Mouse (Mus musculus) MEL (cell line): ENCODE measurements around the gene Tepsin. TPM values are rescaled to one million over a fixed set of nuclear protein-coding genes. Genes with fewer than 3 reads are reported as not detected.
A peak's percentile ranks its signal among the peaks of the same experiment; 100 is the strongest.

Experiments
- DNase-seq: peaks from one replicate; pipeline ENCODE4 v3.0.0; 2011; ENCODE audit warnings: low read depth, low spot score
- H3K27ac ChIP-seq: 2 replicates; pipeline ENCODE4 v1.5.1; 2012; ENCODE audit warnings: low read depth, mild to moderate bottlenecking, control low read depth, low read length, moderate library complexity; ENCODE audit not compliant: control insufficient read depth
- H3K27me3 ChIP-seq, 2 experiments: fragments of 150-350 bp in 1 of 2; sonication (generic) in 1 of 2; 2 replicates each; pipeline ENCODE4 v1.6.1; 2012; ENCODE audit warnings: low read length in 2 of 2, mild to moderate bottlenecking in 2 of 2, improper control_type of control experiment in 1 of 2, moderate library complexity in 1 of 2; ENCODE audit not compliant: insufficient read depth in 2 of 2, control insufficient read depth in 1 of 2
- H3K36me3 ChIP-seq, 2 experiments: 2 replicates each; pipeline ENCODE4 v1.6.1; 2012 to 2014; ENCODE audit warnings: low read length in 2 of 2, improper control_type of control experiment in 1 of 2, inconsistent platforms in 1 of 2, mild to moderate bottlenecking in 1 of 2; ENCODE audit not compliant: insufficient read depth in 2 of 2, control insufficient read depth in 1 of 2
- H3K4me1 ChIP-seq, 2 experiments: fragments of 150-350 bp in 1 of 2; sonication (generic) in 1 of 2; 2 replicates each; pipeline ENCODE4 v1.6.1; 2012; ENCODE audit warnings: low read length in 2 of 2, improper control_type of control experiment in 1 of 2, mild to moderate bottlenecking in 1 of 2; ENCODE audit not compliant: insufficient read depth in 2 of 2, control insufficient read depth in 1 of 2
- H3K4me3 ChIP-seq, 2 experiments: fragments of 150-350 bp in 1 of 2; sonication (generic) in 1 of 2; 2 replicates each; pipeline ENCODE4 v1.5.1; 2012; ENCODE audit warnings: low read depth in 2 of 2, low read length in 2 of 2, mild to moderate bottlenecking in 2 of 2, moderate library complexity in 2 of 2, control low read depth in 1 of 2, improper control_type of control experiment in 1 of 2; ENCODE audit not compliant: control insufficient read depth in 1 of 2, insufficient read depth in 1 of 2
- H3K79me2 ChIP-seq: 2 replicates; pipeline ENCODE4 v1.6.1; 2012; ENCODE audit warnings: mild to moderate bottlenecking, low read length, moderate library complexity; ENCODE audit not compliant: control insufficient read depth, poor library complexity, insufficient read depth
- H3K9ac ChIP-seq: 2 replicates; pipeline ENCODE4 v1.6.1; 2012; ENCODE audit warnings: low read depth, mild to moderate bottlenecking, control low read depth, low read length, moderate library complexity; ENCODE audit not compliant: control insufficient read depth, poor library complexity, severe bottlenecking
- H3K9me3 ChIP-seq: fragments of 150-350 bp; sonication (generic); replicated peaks from 2 replicates; pipeline ENCODE4 v1.6.1; 2012; ENCODE audit warnings: mild to moderate bottlenecking, low read length, improper control_type of control experiment, moderate library complexity; ENCODE audit not compliant: insufficient read depth
- CHD2 ChIP-seq: IDR thresholded peaks from 2 replicates; pipeline ENCODE4 v1.6.1; 2011; ENCODE audit warnings: low read length, improper control_type of control experiment
- E2F4 ChIP-seq: IDR thresholded peaks from 2 replicates; pipeline ENCODE4 v1.6.1; 2011; ENCODE audit warnings: low read depth, low read length, improper control_type of control experiment, borderline replicate concordance
- ELF1 ChIP-seq: IDR thresholded peaks from 2 replicates; pipeline ENCODE4 v1.6.1; 2014; ENCODE audit warnings: low read depth, mild to moderate bottlenecking, inconsistent platforms, low read length, improper control_type of control experiment, moderate library complexity
- ETS1 ChIP-seq: IDR thresholded peaks from 2 replicates; pipeline ENCODE4 v1.6.1; 2012; ENCODE audit warnings: low read depth, mild to moderate bottlenecking, inconsistent platforms, low read length, improper control_type of control experiment, moderate library complexity
- MAFK ChIP-seq: IDR thresholded peaks from 2 replicates; pipeline ENCODE4 v1.6.1; 2011; ENCODE audit warnings: low read depth, mild to moderate bottlenecking, low read length, improper control_type of control experiment, borderline replicate concordance
- MXI1 ChIP-seq: IDR thresholded peaks from 2 replicates; pipeline ENCODE4 v1.6.1; 2011; ENCODE audit warnings: mild to moderate bottlenecking, low read depth, low read length, improper control_type of control experiment
- POLR2A ChIP-seq, 2 experiments: IDR thresholded peaks; 2 replicates each; pipeline ENCODE4 v1.6.1; 2011 to 2012; ENCODE audit warnings: low read length in 2 of 2, mild to moderate bottlenecking in 2 of 2, control low read depth in 1 of 2, improper control_type of control experiment in 1 of 2, low read depth in 1 of 2, moderate library complexity in 1 of 2; ENCODE audit not compliant: control insufficient read depth in 1 of 2, insufficient read depth in 1 of 2, poor library complexity in 1 of 2
- POLR2AphosphoS5 ChIP-seq: IDR thresholded peaks from 2 replicates; pipeline ENCODE4 v1.6.1; 2012; ENCODE audit warnings: low read depth, borderline replicate concordance, mild to moderate bottlenecking, inconsistent platforms, low read length, moderate library complexity, mixed read lengths
- RAD21 ChIP-seq: IDR thresholded peaks from 2 replicates; pipeline ENCODE4 v1.6.1; 2011; ENCODE audit warnings: mild to moderate bottlenecking, low read depth, low read length, improper control_type of control experiment
- RCOR1 ChIP-seq: IDR thresholded peaks from 2 replicates; pipeline ENCODE4 v1.6.1; 2012; ENCODE audit warnings: low read depth, mild to moderate bottlenecking, inconsistent platforms, low read length, improper control_type of control experiment
- SIN3A ChIP-seq: IDR thresholded peaks from 2 replicates; pipeline ENCODE4 v1.6.1; 2012; ENCODE audit warnings: low read length, improper control_type of control experiment, inconsistent platforms
- TCF12 ChIP-seq: IDR thresholded peaks from 2 replicates; pipeline ENCODE4 v1.6.1; 2014; ENCODE audit warnings: low read depth, mild to moderate bottlenecking, inconsistent platforms, low read length, improper control_type of control experiment, moderate library complexity
- UBTF ChIP-seq: IDR thresholded peaks from 2 replicates; pipeline ENCODE4 v1.6.1; 2012; ENCODE audit warnings: low read depth, mild to moderate bottlenecking, inconsistent platforms, low read length, improper control_type of control experiment, moderate library complexity, borderline replicate concordance; ENCODE audit not compliant: insufficient read depth
- USF1 ChIP-seq: IDR thresholded peaks from 2 replicates; pipeline ENCODE4 v1.6.1; 2014; ENCODE audit warnings: low read depth, mild to moderate bottlenecking, inconsistent platforms, low read length, improper control_type of control experiment, moderate library complexity
- USF2 ChIP-seq, 2 experiments: IDR thresholded peaks; 2 replicates each; pipeline ENCODE4 v1.6.1; 2011 to 2012; ENCODE audit warnings: improper control_type of control experiment in 2 of 2, low read length in 2 of 2, borderline replicate concordance in 1 of 2, inconsistent platforms in 1 of 2, low read depth in 1 of 2, mild to moderate bottlenecking in 1 of 2; ENCODE audit not compliant: insufficient read depth in 1 of 2
- ZC3H11A ChIP-seq: IDR thresholded peaks from 2 replicates; pipeline ENCODE4 v1.6.1; 2012; ENCODE audit warnings: low read depth, mild to moderate bottlenecking, inconsistent platforms, low read length, improper control_type of control experiment
- ZKSCAN1 ChIP-seq: IDR thresholded peaks from 2 replicates; pipeline ENCODE4 v1.6.1; 2012; ENCODE audit warnings: low read depth, mild to moderate bottlenecking, inconsistent platforms, low read length, improper control_type of control experiment, moderate library complexity
- ZMIZ1 ChIP-seq: IDR thresholded peaks from 2 replicates; pipeline ENCODE4 v1.6.1; 2012; ENCODE audit warnings: low read depth, mild to moderate bottlenecking, inconsistent platforms, low read length, improper control_type of control experiment, moderate library complexity
- ZNF384 ChIP-seq: IDR thresholded peaks from 2 replicates; pipeline ENCODE4 v1.6.1; 2012; ENCODE audit warnings: low read depth, mild to moderate bottlenecking, inconsistent platforms, low read length, improper control_type of control experiment
- polyA plus RNA-seq, 2 experiments: library from polyadenylated mRNA; stranded (reverse) in 1 of 2; unstranded in 1 of 2; fragments of >175 nt in 1 of 2; fragments of >200 nt in 1 of 2; gene quantifications; 2 replicates each; pipeline versions ENCODE4 v1.2.1 to v1.2.4; 2012; ENCODE audit warnings: low replicate concordance in 2 of 2, low read depth in 1 of 2; ENCODE audit not compliant: insufficient read length in 2 of 2, insufficient read depth in 1 of 2, missing spikeins in 1 of 2
- total RNA-seq: library from RNA; depleted of rRNA; stranded (reverse); fragments of 300-350 nt; gene quantifications from 2 replicates; pipeline ENCODE4 v1.2.3, GENCODE M21; 2012

Tepsin gene
- total and polyA plus RNA-seq, 3 experiments = 14.3 to 16.6 TPM; not detected in 1

- no peak for DNase-seq
- H3K9ac ChIP-seq = no peak overlapping the region
- H3K27ac ChIP-seq = no peak overlapping the region
- no peaks in the 10 kb centered on the region for H3K4me1 ChIP-seq
- H3K27me3 ChIP-seq = no peaks in the 10 kb centered on the region
- no peak for TF ChIP-seq ZKSCAN1
- no peak for TF ChIP-seq MXI1
- no peak for TF ChIP-seq ELF1
- no peak for TF ChIP-seq MAFK
- no peak for TF ChIP-seq POLR2A (IDR thresholded peaks at IDR 0.05; ENCODE audit: control insufficient read depth in 1 of 2, insufficient read depth in 1 of 2, low read depth in 1 of 2, low read length in 2 of 2, poor library complexity in 1 of 2)
- TF ChIP-seq USF2 (IDR thresholded peaks at IDR 0.05; ENCODE audit: borderline replicate concordance in 1 of 2, insufficient read depth in 1 of 2, low read depth in 1 of 2, low read length in 2 of 2) = no peak
- no peak for TF ChIP-seq CHD2
- no peak for TF ChIP-seq ZC3H11A
- no peak for TF ChIP-seq RCOR1
- TF ChIP-seq USF1 = no peak
- no peak for TF ChIP-seq UBTF
- no peak for TF ChIP-seq TCF12
- no peak for TF ChIP-seq E2F4
- TF ChIP-seq ZNF384 = no peak
- TF ChIP-seq ETS1 = no peak
- TF ChIP-seq ZMIZ1 = no peak
- no peak for TF ChIP-seq SIN3A
- TF ChIP-seq RAD21 = no peak
- no peaks in the 10 kb centered on the region; the same call in 1 of the 2 replicates for H3K79me2 ChIP-seq
- H3K4me3 ChIP-seq = no peak overlapping the region
- no peaks in the 10 kb centered on the region for H3K9me3 ChIP-seq
- peaks cover 0 to 10% of the 10 kb centered on the region in 2 experiments; a peak in 2 of 4 replicates for H3K36me3 ChIP-seq
Measured at GRCm38 (mm10) chr11:120117626-120118025, 19.1 kb upstream of the Tepsin start.

- DNase-seq = no peak
- Histone ChIP-seq H3K36me3 (peaks cover 0 to 7% of the 10 kb centered on the region in 2 experiments; a peak in 1 of 4 replicates), H3K9me3 (no peaks in the 10 kb centered on the region), H3K27ac (no peak overlapping the region), H3K79me2 (no peaks in the 10 kb centered on the region; the same call in 1 of the 2 replicates), H3K4me1 (no peaks in the 10 kb centered on the region), H3K27me3 (no peaks in the 10 kb centered on the region), H3K4me3 (no peak overlapping the region), H3K9ac (no peak overlapping the region)
- no peak for TF ChIP-seq SIN3A
- peak; percentile 91; the same call in 1 of the 2 replicates for TF ChIP-seq POLR2AphosphoS5
Measured at GRCm38 (mm10) chr11:120114488-120115215, 16.1 kb upstream of the Tepsin start.
